Mouse (Mus musculus) heart, embryonic 16.5 days (tissue): Measurements from ENCODE around the gene Nipa2. TPM values are rescaled to one million over a fixed set of nuclear protein-coding genes. Genes with fewer than 3 reads are reported as not detected.
"Not testable (repeated sequence)": the region's sequence is repeated elsewhere in the genome, so short reads cannot be mapped to it uniquely, and the experiment has no call there.

ENCODE experiments used
- ATAC-seq: fragments of 200-750 bp; cut with Nextera tagmentation; replicated peaks from 2 replicates; pipeline ENCODE4 v1.8.0; 2017; ENCODE audit warnings: moderate number of reproducible peaks; ENCODE audit not compliant: insufficient read depth, low FRiP score; ENCODE audit errors: extremely low read depth
- H3K27ac ChIP-seq: fragments of 300-500 bp; sonication (generic); 2 replicates; pipeline ENCODE4 v1.5.1; 2014; ENCODE audit warnings: mild to moderate bottlenecking, low read length, control low read depth, moderate library complexity
- H3K27me3 ChIP-seq: fragments of 300-500 bp; sonication (generic); 2 replicates; pipeline ENCODE4 v1.6.1; 2014; ENCODE audit warnings: low read length, mixed read lengths; ENCODE audit not compliant: control insufficient read depth, insufficient read depth
- H3K36me3 ChIP-seq: fragments of 300-500 bp; sonication (generic); 2 replicates; pipeline ENCODE4 v1.6.1; 2014; ENCODE audit not compliant: control insufficient read depth, insufficient read depth
- H3K4me1 ChIP-seq: fragments of 300-500 bp; sonication (generic); 2 replicates; pipeline ENCODE4 v1.6.1; 2014; ENCODE audit warnings: low read length, mixed read lengths; ENCODE audit not compliant: control insufficient read depth, insufficient read depth
- H3K4me2 ChIP-seq: fragments of 300-500 bp; sonication (generic); 2 replicates; pipeline ENCODE4 v1.6.1; 2014; ENCODE audit warnings: low read depth, mild to moderate bottlenecking, control low read depth, low read length
- H3K4me3 ChIP-seq: fragments of 300-500 bp; sonication (generic); 2 replicates; pipeline ENCODE4 v1.5.1; 2014; ENCODE audit warnings: mild to moderate bottlenecking, control low read depth, low read length
- H3K9ac ChIP-seq: fragments of 300-500 bp; sonication (generic); 2 replicates; pipeline ENCODE4 v1.6.1; 2014; ENCODE audit warnings: low read length, control low read depth
- H3K9me3 ChIP-seq: fragments of 300-500 bp; sonication (generic); replicated peaks from 2 replicates; pipeline ENCODE4 v1.6.1; 2016; ENCODE audit warnings: low read length; ENCODE audit not compliant: control insufficient read depth
- WGBS: fragments of 180-500 bp; shearing (Covaris S2); extraction: QIAGEN DNeasy Blood & Tissue Kit; methylation state at CpG from one replicate; pipeline ENCODE4 v1.1.7; 2014; 5-methylcytosine and 5-hydroxymethylcytosine counted together
- polyA plus RNA-seq: library from polyadenylated mRNA; unstranded; fragments of >200 nt; fragmentation: Nextera tagmentation; extraction: Ambion mirVana; gene quantifications from 2 replicates; pipeline ENCODE4 v1.2.1, GENCODE M21; 2015

Nipa2 gene
- polyA plus RNA-seq, 1 experiment from 2014 or later, result 31.9 TPM

GRCm38 (mm10) chr7:55959801-55960200, 2.5 kb downstream of the Nipa2 start:
- no peak for ATAC-seq
- no peaks in the 10 kb centered on the region for H3K9me3 ChIP-seq
- no peak overlapping the region for H3K9ac ChIP-seq
- no peak overlapping the region for H3K27ac ChIP-seq
- H3K4me2 ChIP-seq, result no peak overlapping the region
- H3K36me3 ChIP-seq, result no peaks in the 10 kb centered on the region
- H3K27me3 ChIP-seq, result no peaks in the 10 kb centered on the region
- 90% methylated on average over 3 of the region's 3 CpGs for WGBS
- H3K4me3 ChIP-seq, result no peak overlapping the region
- peaks cover 11% of the 10 kb centered on the region for H3K4me1 ChIP-seq

GRCm38 (mm10) chr7:55957916-55958315, 4.4 kb downstream of the Nipa2 start:
- 93% methylated on average over 4 of the region's 4 CpGs for WGBS
- no peak overlapping the region for H3K9ac ChIP-seq
- 0 out of 2 replicates have a peak, but pooled peaks cover 2% of the 10 kb centered on the region for H3K9me3 ChIP-seq
- H3K27ac ChIP-seq, result no peak overlapping the region
- peaks cover 9% of the 10 kb centered on the region for H3K4me1 ChIP-seq
- H3K4me2 ChIP-seq, result no peak overlapping the region
- ATAC-seq, result no peak
- H3K4me3 ChIP-seq, result no peak overlapping the region
- H3K27me3 ChIP-seq, result no peaks in the 10 kb centered on the region
- H3K36me3 ChIP-seq, result peaks cover 9% of the 10 kb centered on the region

- peaks cover 6% of the 10 kb centered on the region for H3K4me1 ChIP-seq
- no peak overlapping the region for H3K4me2 ChIP-seq
- H3K9me3 ChIP-seq, result 0 out of 2 replicates have a peak, but pooled peaks cover 2% of the 10 kb centered on the region
- WGBS, result 90% methylated on average over 3 of the region's 3 CpGs
- no peak for ATAC-seq
- H3K36me3 ChIP-seq, result peaks cover 9% of the 10 kb centered on the region
- no peak overlapping the region for H3K27ac ChIP-seq
- no peaks in the 10 kb centered on the region for H3K27me3 ChIP-seq
- H3K9ac ChIP-seq, result no peak overlapping the region
- no peak overlapping the region for H3K4me3 ChIP-seq
These were observed 5.1 kb downstream of the Nipa2 start for GRCm38 (mm10) chr7:55957178-55957577.

- Histone ChIP-seq H3K4me3 (no peak overlapping the region), H3K27me3 (no peaks in the 10 kb centered on the region), H3K9me3 (0 out of 2 replicates have a peak, but pooled peaks cover 2% of the 10 kb centered on the region), H3K4me2 (no peak overlapping the region), H3K36me3 (peaks cover 9% of the 10 kb centered on the region), H3K4me1 (peaks cover 5% of the 10 kb centered on the region), H3K27ac (no peak overlapping the region), H3K9ac (no peak overlapping the region)
- 91% methylated on average over 2 of the region's 2 CpGs for WGBS
- ATAC-seq, result no peak
These were observed 6.2 kb downstream of the Nipa2 start for GRCm38 (mm10) chr7:55956054-55956453.

- Histone ChIP-seq H3K27ac (no peak overlapping the region), H3K4me3 (no peak overlapping the region), H3K9me3 (no peaks in the 10 kb centered on the region), H3K27me3 (no peaks in the 10 kb centered on the region), H3K4me2 (no peak overlapping the region), H3K4me1 (no peaks in the 10 kb centered on the region), H3K36me3 (peaks cover 2% of the 10 kb centered on the region), H3K9ac (no peak overlapping the region)
- 86% methylated on average over 4 of the region's 4 CpGs for WGBS
- ATAC-seq, result no peak
These were observed 23.9 kb downstream of the Nipa2 start for GRCm38 (mm10) chr7:55938341-55938740.

- peaks cover 15% of the 10 kb centered on the region for H3K36me3 ChIP-seq
- WGBS, result 96% methylated on average over 2 of the region's 2 CpGs
- H3K4me2 ChIP-seq, result no peak overlapping the region
- no peak overlapping the region for H3K27ac ChIP-seq
- no peaks in the 10 kb centered on the region for H3K27me3 ChIP-seq
- no peaks in the 10 kb centered on the region for H3K9me3 ChIP-seq
- ATAC-seq, result no peak
- H3K4me3 ChIP-seq, result no peak overlapping the region
- H3K4me1 ChIP-seq, result no peaks in the 10 kb centered on the region
- no peak overlapping the region for H3K9ac ChIP-seq
These were observed 27.3 kb downstream of the Nipa2 start for GRCm38 (mm10) chr7:55935025-55935424.

DNA sequence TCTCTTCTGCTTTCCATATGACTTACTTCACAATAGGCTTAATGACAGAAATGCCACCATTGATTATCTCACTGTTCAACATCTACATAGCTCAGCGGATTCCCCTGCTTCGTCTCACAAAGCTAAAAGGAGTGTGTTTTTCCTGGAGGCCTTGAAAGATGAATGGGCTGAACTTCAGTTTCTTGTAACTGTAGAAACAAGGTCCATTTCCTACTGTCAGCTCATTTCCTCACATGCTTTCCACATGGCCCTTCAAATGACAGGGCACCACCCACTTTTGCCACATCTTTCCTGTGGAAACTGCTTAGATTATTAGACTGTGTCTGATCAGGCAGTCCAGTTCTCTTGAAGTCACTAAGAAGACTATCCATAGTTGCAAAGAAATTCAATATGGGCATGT, 33.6 kb downstream of the Nipa2 start:
- no peak overlapping the region for H3K4me3 ChIP-seq
- H3K4me1 ChIP-seq, result no peaks in the 10 kb centered on the region
- H3K36me3 ChIP-seq, result peaks cover 44% of the 10 kb centered on the region
- no peaks in the 10 kb centered on the region for H3K27me3 ChIP-seq
- no peaks in the 10 kb centered on the region for H3K9me3 ChIP-seq
- ATAC-seq, result no peak; the same call in 1 of the 2 replicates
- no peak overlapping the region for H3K27ac ChIP-seq
- H3K4me2 ChIP-seq, result no peak overlapping the region
- H3K9ac ChIP-seq, result no peak overlapping the region
- 73% methylated on average over 2 of the region's 2 CpGs for WGBS

DNA sequence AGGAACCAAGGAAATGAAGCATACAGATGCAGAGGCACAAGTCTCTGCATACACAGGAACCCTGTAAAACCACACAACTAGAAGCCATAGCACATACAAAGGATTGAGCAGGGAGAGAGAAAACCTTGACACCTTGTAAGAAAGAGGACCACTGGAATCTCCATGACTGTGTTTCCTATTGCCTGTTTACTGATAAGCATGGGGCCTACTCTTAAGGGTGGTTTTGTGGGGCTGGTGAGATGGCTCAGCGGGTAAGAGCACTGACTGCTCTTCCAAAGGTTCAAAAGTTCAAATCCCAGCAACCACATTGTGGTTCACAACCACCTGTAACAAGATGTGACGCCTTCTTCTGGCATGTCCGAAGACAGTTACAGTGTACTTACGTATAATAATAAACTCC, 35.0 kb downstream of the Nipa2 start:
- H3K36me3 ChIP-seq, result peaks cover 55% of the 10 kb centered on the region
- no peaks in the 10 kb centered on the region for H3K4me1 ChIP-seq
- H3K27me3 ChIP-seq, result no peaks in the 10 kb centered on the region
- ATAC-seq, result no peak
- WGBS, result 87% methylated on average over 4 of the region's 4 CpGs
- no peak overlapping the region for H3K4me3 ChIP-seq
- H3K9me3 ChIP-seq, result no peaks in the 10 kb centered on the region
- H3K4me2 ChIP-seq, result no peak overlapping the region
- no peak overlapping the region for H3K9ac ChIP-seq
- no peak overlapping the region for H3K27ac ChIP-seq

DNA sequence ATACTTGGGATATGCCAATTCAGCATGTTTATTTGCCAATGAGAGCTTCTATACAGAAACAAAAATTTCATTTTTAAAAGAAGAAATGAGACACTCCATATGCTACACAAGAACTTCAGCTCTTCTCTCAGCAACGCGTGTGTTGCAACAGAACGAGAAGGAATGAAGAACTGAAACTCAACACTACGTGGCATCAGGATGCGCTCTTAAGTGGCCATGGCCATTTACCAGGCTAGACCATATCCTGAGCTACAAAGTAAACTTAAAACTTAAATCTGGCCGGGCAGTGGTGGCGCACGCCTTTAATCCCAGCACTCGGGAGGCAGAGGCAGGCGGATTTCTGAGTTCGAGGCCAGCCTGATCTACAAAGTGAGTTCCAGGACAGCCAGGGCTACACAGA, 43.9 kb downstream of the Nipa2 start:
- peaks cover 64% of the 10 kb centered on the region for H3K36me3 ChIP-seq
- 95% methylated on average over 11 of the region's 11 CpGs for WGBS
- H3K27ac ChIP-seq, H3K9me3 ChIP-seq, ATAC-seq, H3K4me2 ChIP-seq, H3K4me1 ChIP-seq, H3K9ac ChIP-seq, H3K27me3 ChIP-seq, H3K4me3 ChIP-seq: not testable (repeated sequence)

DNA sequence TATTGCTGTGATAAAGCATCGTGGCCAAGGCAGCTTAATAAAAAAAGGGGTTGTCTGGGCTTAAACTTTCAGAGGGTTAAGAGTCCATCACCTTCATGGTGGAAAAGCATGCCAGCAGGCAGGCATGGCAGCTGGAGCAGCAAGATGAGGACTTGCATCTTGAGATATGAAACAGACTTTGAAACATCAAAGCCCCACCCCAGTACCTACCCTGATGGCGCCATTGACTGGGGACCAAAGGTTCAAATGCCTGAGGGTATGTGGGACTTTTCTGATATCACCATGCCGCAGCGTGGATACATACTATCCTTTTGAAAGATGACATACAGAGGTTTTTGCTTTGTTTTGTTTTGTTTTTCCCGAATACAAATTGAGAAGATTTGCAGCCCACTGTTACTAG, 50.2 kb downstream of the Nipa2 start:
- ATAC-seq, result no peak
- Histone ChIP-seq H3K9ac (no peak overlapping the region), H3K27ac (no peak overlapping the region), H3K27me3 (no peaks in the 10 kb centered on the region), H3K4me3 (no peak overlapping the region), H3K9me3 (no peaks in the 10 kb centered on the region), H3K36me3 (peaks cover 53% of the 10 kb centered on the region), H3K4me1 (no peaks in the 10 kb centered on the region), H3K4me2 (no peak overlapping the region)
- 94% methylated on average over 5 of the region's 5 CpGs for WGBS
